Mouse (Mus musculus) yolk sac, embryonic 10.5 days (tissue): ENCODE measurements at regions not wholly inside any gene's neighbourhood (a gene's known extent, or its start where the extent isn't known, plus 50 kb on each side); places are given as distances from the start of the nearest gene placed in this dataset.
"Not testable (repeated sequence)": the region's sequence is repeated elsewhere in the genome, so short reads cannot be mapped to it uniquely, and the experiment has no call there.

Experiments
- DNase-seq: peaks from one replicate; pipeline ENCODE4 v3.0.0-alpha.2; 2017; ENCODE audit warnings: low spot score

- not testable (repeated sequence) for DNase-seq
Observed at GRCm38 (mm10) chr4:3497392-3497791, 312.2 kb upstream of the Vmn1r3 start.

DNA sequence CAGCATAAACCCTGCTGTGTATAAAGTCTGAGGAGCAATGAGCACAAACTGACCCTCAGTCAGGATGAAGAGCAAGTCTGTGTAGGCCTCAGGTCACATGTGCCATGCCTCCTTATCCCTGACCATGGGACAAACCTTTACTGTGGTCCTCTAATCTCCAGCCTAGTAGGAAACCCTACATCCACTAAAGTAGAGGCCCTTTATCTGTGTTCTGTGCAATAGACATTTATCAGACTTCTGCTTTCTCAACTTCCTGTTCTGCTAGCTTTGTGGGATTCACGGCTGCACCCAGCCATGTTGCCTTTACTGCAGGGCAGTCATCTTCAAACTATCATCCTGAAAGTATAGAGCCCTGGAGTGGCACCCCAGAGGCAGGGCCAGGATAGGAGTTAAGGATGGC, 310.8 kb upstream of the Vmn1r3 start:
- DNase-seq = not testable (repeated sequence)

GRCm38 (mm10) chr4:3494123-3494681, 309.0 kb upstream of the Vmn1r3 start:
- DNase-seq = not testable (repeated sequence)

DNA sequence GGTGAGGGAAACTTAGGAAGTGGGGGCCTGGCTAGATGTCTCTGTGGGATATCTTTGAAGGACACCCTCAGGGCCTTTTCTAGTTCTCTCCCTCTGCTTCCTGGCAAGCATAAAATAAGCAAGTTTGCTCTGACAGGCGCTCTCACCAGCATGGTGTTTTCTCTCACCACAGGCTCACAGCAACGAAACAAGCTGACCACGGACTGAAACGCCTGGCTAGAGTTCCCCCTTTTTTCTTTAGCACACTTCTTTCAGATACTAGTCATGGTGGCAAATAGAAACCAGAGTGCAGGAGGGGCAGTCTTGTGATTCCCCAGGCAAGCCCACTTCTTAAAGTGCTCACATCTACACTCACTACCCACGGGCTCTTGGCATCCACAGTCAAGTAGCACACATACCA, 305.7 kb upstream of the Vmn1r3 start:
- DNase-seq = not testable (repeated sequence)

- DNase-seq = no peak
Observed at GRCm38 (mm10) chr4:3482092-3482491, 296.9 kb upstream of the Vmn1r3 start.

DNA sequence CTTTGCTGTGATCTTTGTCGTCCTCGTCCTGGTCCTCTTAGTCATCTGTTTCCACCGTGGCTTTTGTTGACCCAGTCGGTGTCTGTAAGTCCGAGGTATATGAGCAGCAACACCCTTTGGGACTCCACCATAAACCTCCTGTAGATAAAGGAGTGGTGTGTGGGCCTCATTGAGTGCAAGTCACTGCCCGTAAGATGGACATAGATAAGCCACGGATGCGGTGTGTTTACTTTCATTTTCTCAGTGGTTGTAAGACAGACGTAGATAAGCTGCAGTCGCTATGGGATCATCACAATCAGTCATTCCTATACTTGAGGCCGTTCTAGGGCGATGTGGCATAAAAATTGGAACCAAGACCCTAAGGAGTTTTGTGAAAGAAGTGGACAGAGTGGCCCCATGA, 271.6 kb upstream of the Vmn1r3 start:
- no peak for DNase-seq

GRCm38 (mm10) chr4:3437380-3437779, 252.2 kb upstream of the Vmn1r3 start:
- not testable (repeated sequence) for DNase-seq

GRCm38 (mm10) chr4:3427968-3428367, 242.8 kb upstream of the Vmn1r3 start:
- DNase-seq = no peak

- peak; percentile 61 for DNase-seq
Observed at GRCm38 (mm10) chr4:3419920-3420499, 234.9 kb upstream of the Vmn1r3 start.

DNA sequence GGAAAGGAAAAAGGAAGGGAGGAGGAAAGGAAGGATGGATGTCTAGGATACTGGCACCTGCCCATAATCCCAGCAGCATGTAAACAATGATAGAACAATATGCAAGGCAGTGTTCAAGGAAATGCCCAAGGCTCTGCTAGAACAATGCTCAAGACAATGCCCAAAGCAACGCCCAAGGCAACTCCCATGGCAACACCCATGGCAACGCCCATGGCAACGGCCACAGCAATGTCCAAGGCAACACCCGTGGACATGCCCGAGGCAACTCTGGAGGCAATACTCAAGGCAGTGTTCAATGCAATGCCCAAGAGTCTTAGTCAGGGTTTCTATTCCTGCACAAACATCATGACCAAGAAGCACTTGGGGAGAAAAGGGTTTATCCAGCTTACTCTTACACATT, 231.5 kb upstream of the Vmn1r3 start:
- DNase-seq = no peak

GRCm38 (mm10) chr4:3414442-3415022, 229.4 kb upstream of the Vmn1r3 start:
- DNase-seq = not testable (repeated sequence)

DNA sequence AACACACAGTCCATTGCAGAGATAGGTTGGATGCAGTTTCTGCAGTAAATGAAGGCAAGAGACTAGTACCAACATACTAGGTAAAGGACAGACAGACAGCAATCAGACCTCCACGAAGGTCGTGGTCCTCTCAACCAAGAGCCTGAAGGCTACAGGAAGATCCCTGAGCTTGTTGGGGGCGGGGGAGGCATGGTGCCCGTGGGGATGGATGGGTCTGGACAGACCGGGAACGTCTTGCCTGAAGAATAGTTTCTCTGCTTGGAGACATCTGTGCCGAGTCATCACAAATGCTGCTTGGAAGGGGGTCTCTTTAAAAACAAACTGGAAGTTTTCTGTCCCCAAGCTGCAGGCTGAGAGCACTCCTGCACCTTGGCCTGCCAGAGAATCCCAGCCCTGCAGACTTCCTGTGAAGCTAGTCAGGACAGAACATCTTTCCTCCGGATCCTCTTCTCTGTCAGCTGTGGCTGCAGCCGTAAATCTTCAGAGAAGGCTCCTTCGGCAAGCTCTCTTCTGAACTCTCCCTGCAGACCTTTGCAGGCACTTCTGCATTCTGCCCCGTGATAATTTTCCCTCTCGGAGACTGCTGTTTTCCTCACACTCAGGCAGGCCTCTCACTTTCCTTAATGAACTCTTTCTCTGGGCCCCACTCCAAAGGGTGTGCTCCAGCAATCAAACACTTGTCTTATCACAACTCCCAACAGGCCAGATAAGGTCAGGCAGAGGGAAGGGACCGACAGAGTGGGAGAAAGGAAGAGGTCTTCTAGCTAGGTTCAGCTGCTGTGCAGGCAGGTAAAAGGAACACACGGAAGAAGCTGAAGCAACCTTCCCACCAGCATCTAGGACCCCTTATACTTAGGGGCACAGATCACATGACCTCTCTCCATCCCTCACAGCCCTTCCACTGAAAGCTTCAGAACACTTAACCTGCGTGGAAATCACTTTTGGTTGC, 228.6 kb upstream of the Vmn1r3 start:
- peak; percentile 57 for DNase-seq

GRCm38 (mm10) chr4:3412323-3412722, 227.2 kb upstream of the Vmn1r3 start:
- not testable (repeated sequence) for DNase-seq

DNA sequence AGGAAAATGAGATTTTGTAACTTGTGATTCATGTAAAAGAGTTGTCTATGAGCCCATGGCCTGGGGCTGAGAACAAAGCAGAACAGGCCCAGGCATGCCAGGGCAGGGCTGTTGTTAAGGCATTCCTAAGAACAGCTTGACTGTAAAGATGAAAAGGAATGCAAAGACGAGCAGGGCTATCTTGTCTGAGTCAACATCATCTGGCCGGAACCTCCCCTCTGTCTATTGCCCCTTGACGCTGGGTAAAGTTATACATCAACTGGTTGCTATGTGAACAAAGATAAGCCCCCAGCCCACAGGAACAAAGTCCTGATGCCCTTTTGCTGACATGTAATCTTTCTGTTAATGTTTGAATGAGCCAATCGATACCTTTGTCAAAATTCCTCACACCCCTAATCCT, 217.7 kb upstream of the Vmn1r3 start:
- DNase-seq = peak; percentile 69

- DNase-seq = not testable (repeated sequence)
Observed at GRCm38 (mm10) chr4:3401766-3402165, 216.6 kb upstream of the Vmn1r3 start.

- not testable (repeated sequence) for DNase-seq
Observed at GRCm38 (mm10) chr4:3391579-3391978, 206.4 kb upstream of the Vmn1r3 start.

DNA sequence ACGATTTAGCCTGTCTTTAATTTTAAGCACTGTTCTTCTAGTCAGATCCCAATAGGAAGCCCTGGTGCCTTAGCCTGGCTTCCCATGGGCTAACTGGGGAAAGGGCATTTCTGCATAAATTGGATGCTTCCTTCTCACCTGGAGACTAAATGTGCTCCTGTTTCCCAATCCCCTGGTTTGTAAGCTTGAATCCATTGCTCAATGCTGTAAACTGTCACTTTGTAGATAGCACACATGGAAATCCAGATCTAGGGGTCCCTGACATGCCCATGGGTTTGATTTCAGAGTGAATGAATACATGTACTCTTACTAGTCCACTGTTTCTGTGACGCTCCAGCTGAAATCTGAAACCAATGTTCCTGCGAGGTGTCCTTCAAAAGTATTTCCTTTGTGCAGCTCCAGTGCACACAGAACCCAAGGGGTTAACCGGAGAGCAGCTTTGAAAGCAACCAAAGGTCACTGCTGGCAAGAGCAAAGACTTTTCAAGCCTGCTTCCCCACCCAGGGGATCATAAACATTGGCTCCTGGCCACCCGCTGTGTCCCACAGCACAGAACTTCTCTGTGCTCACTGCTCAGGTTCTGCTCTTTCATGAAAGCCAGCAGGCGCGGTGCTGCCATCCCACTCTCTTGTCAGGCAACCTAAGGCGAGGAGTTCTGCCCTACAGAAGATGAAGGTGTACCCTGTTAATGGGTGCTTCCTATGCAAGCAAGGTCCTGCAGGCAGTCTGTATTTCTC, 188.0 kb upstream of the Vmn1r3 start:
- DNase-seq = peak; percentile 73

DNA sequence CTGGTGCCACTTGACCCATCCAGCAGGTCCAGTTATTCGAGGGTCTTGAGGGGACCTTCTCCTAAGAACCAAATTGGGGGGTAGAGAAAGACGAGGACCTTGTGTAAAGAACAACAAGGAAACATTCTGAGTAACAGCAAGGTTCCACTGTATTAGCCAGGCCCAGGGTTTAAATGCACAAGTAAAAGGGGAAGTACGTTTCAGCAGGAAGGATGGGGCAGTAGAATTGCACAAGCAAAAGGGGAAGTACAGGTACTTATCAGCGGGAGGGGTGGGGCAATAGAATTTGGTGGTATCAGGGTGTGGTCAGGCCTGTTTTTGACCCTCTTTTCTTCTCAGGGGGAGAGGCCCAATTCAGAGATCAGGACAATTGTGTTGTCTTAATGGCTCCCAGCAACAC, 182.9 kb upstream of the Vmn1r3 start:
- DNase-seq = not testable (repeated sequence)

DNA sequence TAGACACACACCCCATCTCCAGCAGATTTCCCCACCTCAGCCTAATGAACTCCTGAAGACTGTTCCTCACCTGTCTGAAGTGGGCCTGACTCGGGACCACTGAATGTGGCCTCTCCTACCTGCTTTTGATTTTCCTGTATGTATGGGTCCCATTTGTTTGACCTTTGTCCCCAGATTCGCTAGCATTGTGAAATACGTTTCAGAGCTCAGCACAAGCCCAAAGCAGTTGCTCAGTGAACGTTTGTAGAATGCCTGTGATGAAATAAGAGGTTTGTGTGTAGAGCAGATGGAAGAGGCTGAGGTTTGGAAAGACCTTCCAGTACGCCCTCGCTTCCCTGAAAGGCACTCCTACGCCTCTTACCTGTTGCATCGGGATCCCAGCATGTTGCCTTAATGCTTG, 158.3 kb upstream of the Vmn1r3 start:
- peak; percentile 64 for DNase-seq

DNA sequence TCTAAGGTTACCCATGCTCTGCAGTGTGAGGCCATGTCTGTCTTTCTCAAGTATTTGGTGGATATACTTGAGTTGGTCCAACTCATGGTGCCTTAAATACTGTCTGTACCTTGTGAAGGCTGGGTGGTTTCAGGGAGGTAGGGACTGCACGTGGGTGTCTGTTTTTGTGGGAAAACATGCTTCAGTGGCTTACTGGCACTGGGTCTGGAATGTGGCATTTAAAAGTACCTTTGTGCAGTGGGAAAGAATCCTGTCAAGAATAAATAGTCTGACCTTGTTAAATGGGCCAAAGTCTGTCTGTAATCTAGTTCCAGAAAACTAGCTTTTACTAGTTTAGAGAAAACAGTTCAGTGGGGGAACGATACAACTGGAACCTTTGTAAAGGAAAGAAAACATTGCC, 157.5 kb upstream of the Vmn1r3 start:
- DNase-seq = not testable (repeated sequence)

DNA sequence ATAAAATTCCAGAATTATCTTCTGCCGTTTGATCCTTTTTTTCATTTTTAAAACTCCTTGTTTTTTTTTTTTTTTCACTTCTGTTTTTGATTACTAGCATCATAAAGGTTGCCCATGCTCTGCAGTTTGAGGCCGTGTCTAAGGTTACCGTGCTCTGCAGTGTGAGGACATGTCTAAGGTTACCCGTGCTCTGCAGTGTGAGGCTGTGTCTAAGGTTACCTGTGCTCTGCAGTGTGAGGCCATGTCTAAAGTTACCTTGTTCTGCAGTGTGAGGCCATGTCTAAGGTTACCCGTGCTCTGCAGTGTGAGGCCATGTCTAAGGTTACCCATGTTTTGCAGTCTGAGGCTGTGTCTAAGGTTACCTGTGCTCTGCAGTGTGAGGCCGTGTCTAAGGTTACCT, 157.0 kb upstream of the Vmn1r3 start:
- not testable (repeated sequence) for DNase-seq
